Mouse (Mus musculus) brain, embryonic 14.5 days (tissue): ENCODE measurements around the gene Kcnd3. TPM values are rescaled to one million over a fixed set of nuclear protein-coding genes. Genes with fewer than 3 reads are reported as not detected.

Source experiments
- DNase-seq: peaks from one replicate; pipeline ENCODE4 v3.0.0-alpha.2; 2011; ENCODE audit warnings: low read depth
- CTCF ChIP-seq: fragments of 200-500 bp; IDR thresholded peaks from 2 replicates; pipeline ENCODE4 v1.5.1; 2012; ENCODE audit warnings: inconsistent platforms, mild to moderate bottlenecking, moderate library complexity, borderline replicate concordance; ENCODE audit not compliant: insufficient read depth, insufficient read length; ENCODE audit errors: extremely low read depth
- POLR2A ChIP-seq: fragments of 200-500 bp; IDR thresholded peaks from 2 replicates; pipeline ENCODE4 v1.6.1; 2012; ENCODE audit warnings: mild to moderate bottlenecking, inconsistent platforms, borderline replicate concordance; ENCODE audit not compliant: poor library complexity, insufficient read depth, insufficient read length, severe bottlenecking; ENCODE audit errors: extremely low read depth
- polyA plus RNA-seq: library from polyadenylated mRNA; depleted of rRNA; stranded (reverse); fragments of >200 nt; gene quantifications from 2 replicates; pipeline ENCODE4 v1.2.3, GENCODE M21; 2012

Gene Kcnd3
- polyA plus RNA-seq, 1 experiment = 32.0 TPM

- no peak for DNase-seq
- TF ChIP-seq POLR2A = no peak
- no peak for TF ChIP-seq CTCF
Observed at GRCm38 (mm10) chr3:105643566-105643965, 191.4 kb downstream of the Kcnd3 start.

GRCm38 (mm10) chr3:105648889-105649567, 196.9 kb downstream of the Kcnd3 start:
- peak; percentile 14; the same call in 1 of the 2 replicates for TF ChIP-seq CTCF
- no peak for TF ChIP-seq POLR2A
- DNase-seq = peak; percentile 47

- no peak for TF ChIP-seq POLR2A
- no peak for TF ChIP-seq CTCF
- DNase-seq = peak; percentile 25
Observed at GRCm38 (mm10) chr3:105653544-105654380, 201.6 kb downstream of the Kcnd3 start.

GRCm38 (mm10) chr3:105655031-105655585, 203.0 kb downstream of the Kcnd3 start:
- TF ChIP-seq POLR2A (no peak), CTCF (no peak)
- no peak for DNase-seq

- TF ChIP-seq POLR2A = no peak
- no peak for TF ChIP-seq CTCF
- DNase-seq = no peak
Observed at GRCm38 (mm10) chr3:105660530-105660929, 208.4 kb downstream of the Kcnd3 start.

- TF ChIP-seq POLR2A (no peak), CTCF (no peak)
- DNase-seq = peak; percentile 44
Observed at GRCm38 (mm10) chr3:105663043-105663442, 210.9 kb downstream of the Kcnd3 start.

GRCm38 (mm10) chr3:105665105-105665765, 213.1 kb downstream of the Kcnd3 start:
- TF ChIP-seq CTCF (no peak), POLR2A (no peak)
- DNase-seq = no peak

- TF ChIP-seq POLR2A (no peak), CTCF (0 out of 2 replicates have a peak, but pooled peaks have one; percentile 1)
- DNase-seq = no peak
Observed at GRCm38 (mm10) chr3:105666996-105667523, 214.9 kb downstream of the Kcnd3 start.

GRCm38 (mm10) chr3:105668161-105668560, 216.0 kb downstream of the Kcnd3 start:
- TF ChIP-seq CTCF (no peak), POLR2A (no peak)
- DNase-seq = no peak

- no peak for DNase-seq
- no peak for TF ChIP-seq CTCF
- no peak for TF ChIP-seq POLR2A
Observed at GRCm38 (mm10) chr3:105669776-105670175, 217.6 kb downstream of the Kcnd3 start.

GRCm38 (mm10) chr3:105670801-105671200, 218.7 kb downstream of the Kcnd3 start:
- DNase-seq = no peak
- TF ChIP-seq POLR2A = no peak
- TF ChIP-seq CTCF = no peak

- peak; percentile 96 for DNase-seq
- peak; percentile 78; the same call in 1 of the 2 replicates for TF ChIP-seq CTCF
- no peak for TF ChIP-seq POLR2A
Observed at GRCm38 (mm10) chr3:105674595-105675218, 222.6 kb downstream of the Kcnd3 start.
